Mouse (Mus musculus): ENCODE measurements around the gene Islr.

- no peak for TF ChIP-seq EP300 (IDR thresholded peaks at IDR 0.05; ENCODE audit: low read depth)
- TF ChIP-seq CTCF (IDR thresholded peaks at IDR 0.05; ENCODE audit: low read depth), result no peak
These were observed 7.2 kb downstream of the Islr start for GRCm38 (mm10) chr9:58196610-58197567.

All from liver, postnatal 0 days (tissue).